Mouse (Mus musculus) heart, embryonic 13.5 days (tissue): ENCODE measurements around the gene Kcng4. TPM values are rescaled to one million over a fixed set of nuclear protein-coding genes. Genes with fewer than 3 reads are reported as not detected.

ENCODE experiments used
- ATAC-seq: fragments of 200-750 bp; cut with Nextera tagmentation; 2 replicates; pipeline ENCODE4 v1.8.0; 2017; ENCODE audit warnings: moderate TSS enrichment; ENCODE audit not compliant: insufficient number of reproducible peaks, low FRiP score, low TSS enrichment; ENCODE audit errors: extremely low read depth
- H3K27ac ChIP-seq: fragments of 300-500 bp; sonication (generic); replicated peaks from 2 replicates; pipeline ENCODE4 v1.5.1; 2015; ENCODE audit warnings: moderate library complexity, mild to moderate bottlenecking, inconsistent platforms
- H3K27me3 ChIP-seq: fragments of 300-500 bp; sonication (generic); replicated peaks from 2 replicates; pipeline ENCODE4 v1.6.1; 2015; ENCODE audit warnings: mild to moderate bottlenecking, inconsistent platforms
- H3K36me3 ChIP-seq: fragments of 300-500 bp; sonication (generic); 2 replicates; pipeline ENCODE4 v1.6.1; 2015; ENCODE audit warnings: mild to moderate bottlenecking, inconsistent platforms
- H3K4me1 ChIP-seq: fragments of 300-500 bp; sonication (generic); 2 replicates; pipeline ENCODE4 v1.6.1; 2015; ENCODE audit warnings: inconsistent platforms
- H3K4me2 ChIP-seq: fragments of 300-500 bp; sonication (generic); 2 replicates; pipeline ENCODE4 v1.6.1; 2015; ENCODE audit warnings: inconsistent platforms, mild to moderate bottlenecking, moderate library complexity
- H3K4me3 ChIP-seq: fragments of 300-500 bp; sonication (generic); 2 replicates; pipeline ENCODE4 v1.5.1; 2015; ENCODE audit warnings: moderate library complexity, mild to moderate bottlenecking, inconsistent platforms
- H3K9ac ChIP-seq: fragments of 300-500 bp; sonication (generic); 2 replicates; pipeline ENCODE4 v1.6.1; 2015; ENCODE audit warnings: inconsistent platforms, mild to moderate bottlenecking, moderate library complexity
- H3K9me3 ChIP-seq: fragments of 300-500 bp; sonication (generic); 2 replicates; pipeline ENCODE4 v1.6.1; 2016; ENCODE audit warnings: inconsistent platforms
- WGBS: fragments of 180-500 bp; shearing (Covaris S2); methylation state at CpG from one replicate; pipeline ENCODE4 v1.1.7; 2015; ENCODE audit warnings: mixed read lengths; 5-methylcytosine and 5-hydroxymethylcytosine counted together
- polyA plus RNA-seq: library from polyadenylated mRNA; unstranded; fragments of >200 nt; fragmentation: Nextera tagmentation; extraction: Ambion mirVana; gene quantifications from 2 replicates; pipeline ENCODE4 v1.2.1, GENCODE M21; 2015

Kcng4 gene
- polyA plus RNA-seq, 1 experiment from 2014 or later = not detected

GRCm38 (mm10) chr8:119580441-119581161 is 54.9 kb downstream of the Kcng4 start:
- H3K9me3 ChIP-seq = no peaks in the 10 kb centered on the region
- peak overlapping the region; percentile 21; the same call in 1 of the 2 replicates for H3K27ac ChIP-seq
- peaks cover 46% of the 10 kb centered on the region for H3K4me1 ChIP-seq
- ATAC-seq = no peak
- no peak overlapping the region for H3K4me2 ChIP-seq
- no peak overlapping the region for H3K4me3 ChIP-seq
- peaks cover 29% of the 10 kb centered on the region for H3K27me3 ChIP-seq
- no peak overlapping the region for H3K9ac ChIP-seq
- H3K36me3 ChIP-seq = no peaks in the 10 kb centered on the region
- 53% methylated on average over 5 of the region's 5 CpGs for WGBS

DNA sequence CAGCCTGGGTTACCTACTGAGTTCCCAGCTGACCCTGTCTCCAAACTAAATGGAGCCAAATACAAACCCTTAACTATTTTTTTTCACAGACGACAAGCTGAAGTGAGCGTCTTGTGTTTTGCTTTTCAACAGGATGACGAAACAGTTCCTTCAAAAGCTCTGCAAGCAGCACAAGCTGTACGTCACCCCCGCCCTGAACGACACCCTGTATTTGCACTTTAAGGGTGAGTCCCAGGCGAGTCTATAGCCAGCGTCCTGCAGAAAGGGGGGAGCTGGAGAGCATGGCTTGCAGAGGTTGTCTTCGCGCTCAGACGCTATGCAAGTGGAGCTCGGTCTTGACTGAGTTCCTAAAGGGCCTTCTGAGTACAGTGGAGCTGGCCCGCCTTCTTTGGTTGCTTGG is 56.4 kb downstream of the Kcng4 start:
- H3K4me3 ChIP-seq = no peak overlapping the region
- no peak for ATAC-seq
- peaks cover 37% of the 10 kb centered on the region for H3K4me1 ChIP-seq
- whole genome bisulfite sequencing = 46% methylated on average over 13 of the region's 13 CpGs
- no peaks in the 10 kb centered on the region for H3K9me3 ChIP-seq
- peaks cover 32% of the 10 kb centered on the region for H3K27me3 ChIP-seq
- no peak overlapping the region for H3K9ac ChIP-seq
- H3K36me3 ChIP-seq = no peaks in the 10 kb centered on the region
- no peak overlapping the region for H3K4me2 ChIP-seq
- H3K27ac ChIP-seq = no peak overlapping the region

DNA sequence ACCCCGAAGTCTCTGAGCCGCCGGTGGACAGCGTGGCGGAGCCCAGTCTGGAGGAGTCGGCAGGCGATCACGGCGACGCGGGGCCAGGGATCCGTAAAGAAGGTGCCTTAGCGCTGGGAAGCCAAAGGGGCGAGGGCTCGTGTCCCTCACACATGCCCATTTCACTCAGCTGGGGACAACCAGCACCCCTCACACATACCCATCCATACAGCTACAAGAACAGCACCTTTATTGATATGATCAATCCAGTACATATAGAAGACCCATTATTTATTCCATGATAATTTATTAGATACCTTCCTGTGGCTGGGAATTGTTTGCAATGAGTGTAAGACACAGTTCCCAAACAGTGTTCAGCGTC is 60.1 kb downstream of the Kcng4 start:
- ATAC-seq = no peak
- Histone ChIP-seq H3K4me1 (peaks cover 30% of the 10 kb centered on the region), H3K9me3 (no peaks in the 10 kb centered on the region), H3K27ac (no peak overlapping the region), H3K4me3 (peak overlapping the region; percentile 73), H3K27me3 (peaks cover 39% of the 10 kb centered on the region), H3K36me3 (no peaks in the 10 kb centered on the region), H3K9ac (peak overlapping the region; percentile 88), H3K4me2 (peak overlapping the region; percentile 99)
- 3% methylated on average over 16 of the region's 16 CpGs for WGBS

GRCm38 (mm10) chr8:119574437-119575365 is 60.8 kb downstream of the Kcng4 start, which contains the start of the genes Hsdl1 and Dnaaf1:
Hsdl1 (minus strand) TSS chr8:119575183.
Dnaaf1 (plus strand) TSS chr8:119575235.
- H3K27ac ChIP-seq = peak within 1 kb of the TSS; percentile 65
- H3K4me3 ChIP-seq = peak within 1 kb of the TSS; percentile 73
- peak within 1 kb of the TSS; percentile 88 for H3K9ac ChIP-seq
- no peaks in the 10 kb centered on the region for H3K36me3 ChIP-seq
- peak; percentile 90 for ATAC-seq
- H3K4me1 ChIP-seq = peaks cover 27% of the 10 kb centered on the region
- H3K27me3 ChIP-seq = peaks cover 39% of the 10 kb centered on the region
- no peaks in the 10 kb centered on the region for H3K9me3 ChIP-seq
- 1% methylated on average over 88 of the region's 97 CpGs for WGBS
- peak within 1 kb of the TSS; percentile 99 for H3K4me2 ChIP-seq

Other genes with a start within 250 kb of the Kcng4 start
- gene Mlycd, start 240.8 kb downstream of the Kcng4 start, polyA plus RNA-seq = 17.0 and 17.1 TPM in 2 replicates
- 0.51 and 0.89 TPM in 2 replicates for gene Osgin1, start 201.6 kb downstream of the Kcng4 start, polyA plus RNA-seq
- 0.57 and 0.79 TPM in 2 replicates for gene Necab2, start 189.0 kb downstream of the Kcng4 start, polyA plus RNA-seq
- gene Slc38a8, start 134.0 kb downstream of the Kcng4 start, polyA plus RNA-seq = not detected in 2 replicates
- gene Mbtps1, start 76.9 kb downstream of the Kcng4 start, polyA plus RNA-seq = 69.7 and 72.2 TPM in 2 replicates
- 31.3 and 32.4 TPM in 2 replicates for gene Hsdl1, start 60.5 kb downstream of the Kcng4 start, polyA plus RNA-seq
- 0.17 and 0.24 TPM in 2 replicates for gene Dnaaf1, start 60.4 kb downstream of the Kcng4 start, polyA plus RNA-seq
- 6.0 and 6.6 TPM in 2 replicates for gene Taf1c, start 30.5 kb downstream of the Kcng4 start, polyA plus RNA-seq
- gene Adad2, start 22.9 kb downstream of the Kcng4 start, polyA plus RNA-seq = not detected in 2 replicates
- gene Wfdc1, start 30.7 kb upstream of the Kcng4 start, polyA plus RNA-seq = 3.6 and 4.4 TPM in 2 replicates
- 0.20 and 0.29 TPM in 2 replicates for gene Atp2c2, start 64.3 kb upstream of the Kcng4 start, polyA plus RNA-seq
- gene Tldc1, start 142.7 kb upstream of the Kcng4 start, polyA plus RNA-seq = 14.3 and 14.6 TPM in 2 replicates
- gene Cotl1, start 204.9 kb upstream of the Kcng4 start, polyA plus RNA-seq = 40.2 and 51.4 TPM in 2 replicates
- 10.1 and 10.9 TPM in 2 replicates for gene Klhl36, start 226.6 kb upstream of the Kcng4 start, polyA plus RNA-seq